Comparison of ENCODE assay signal across 9 mouse cellular contexts in the genomic region with DNA sequence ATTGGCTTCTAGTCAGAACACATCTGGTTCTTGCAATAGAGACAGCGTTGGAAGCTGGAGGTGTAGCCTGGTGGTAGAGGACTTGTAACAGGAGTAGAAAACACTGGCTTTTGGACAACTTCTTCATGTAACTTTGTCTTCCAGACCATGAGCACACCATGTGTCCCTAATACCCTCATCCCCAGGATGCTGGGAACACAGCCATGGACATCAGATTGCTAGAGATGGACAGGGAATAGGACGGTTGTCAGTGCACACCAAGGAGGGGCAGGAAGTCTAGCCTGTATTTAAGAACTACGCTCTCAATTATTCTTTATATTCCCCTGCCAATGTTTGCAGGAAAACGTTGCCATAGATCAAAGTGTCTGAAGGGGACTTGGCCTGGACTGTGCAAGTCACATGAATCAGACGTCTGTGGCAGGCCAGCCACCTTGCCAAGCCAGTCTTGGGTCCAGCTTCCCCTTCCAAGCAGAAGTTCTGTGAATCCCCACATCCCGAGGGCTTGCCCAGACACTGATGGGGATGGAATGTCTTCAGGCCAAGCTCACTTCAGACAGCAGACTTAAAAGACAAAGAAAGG.
DNase-seq lines count a peak whose midpoint lies in the region; ATAC-seq and TF ChIP-seq lines count a peak whose summit lies in the region.
"Had no signal": no experiment of that assay in that cellular context is flagged by ENCODE, and none has a peak within 500 bp of the region (broad histone marks: within the 10 kb centered on the region; RNA-seq: fewer than 3 reads in every experiment).

No protein-coding gene starts in this region.

- peak; percentile 30; the same call in 1 of the 2 replicates for TF ChIP-seq EP300 in lung, postnatal 0 days (IDR thresholded peaks at IDR 0.05)

- TF ChIP-seq CTCF in lung, postnatal 0 days (IDR thresholded peaks at IDR 0.05): no peak

- no peak overlapping the region for H3K4me2 ChIP-seq in heart, embryonic 13.5 days
- no peak overlapping the region for H3K4me2 ChIP-seq in intestine, embryonic 14.5 days (ENCODE audit: low read length)
- H3K4me2 ChIP-seq in lung, postnatal 0 days (replicated peaks; ENCODE audit: low read depth, low read length): no peak overlapping the region
- no peak overlapping the region for H3K4me2 ChIP-seq in hindbrain, embryonic 13.5 days
- H3K4me2 ChIP-seq: liver, embryonic 15.5 days had no signal

- no peaks in the 10 kb centered on the region for H3K27me3 ChIP-seq in heart, embryonic 13.5 days (replicated peaks)
- H3K27me3 ChIP-seq in intestine, embryonic 14.5 days (replicated peaks; ENCODE audit: control insufficient read depth, insufficient read depth, low read length): no peaks in the 10 kb centered on the region
- H3K27me3 ChIP-seq in lung, postnatal 0 days (replicated peaks; ENCODE audit: insufficient read depth, low read length): no peaks in the 10 kb centered on the region
- H3K27me3 ChIP-seq in hindbrain, embryonic 13.5 days: no peaks in the 10 kb centered on the region
- H3K27me3 ChIP-seq: liver, embryonic 15.5 days had no signal

- no peak for DNase-seq in heart, postnatal 4 days
- DNase-seq in adrenal gland, postnatal 25 days: peak; percentile 20
- DNase-seq in intestine, embryonic 14.5 days (ENCODE audit: low spot score): no peak
- DNase-seq in lung, postnatal 0 days (ENCODE audit: low spot score): peak; percentile 69
- no peak for DNase-seq in right cerebral cortex, postnatal 25 days

- no peak overlapping the region for H3K4me3 ChIP-seq in heart, embryonic 13.5 days
- no peak overlapping the region for H3K4me3 ChIP-seq in intestine, embryonic 14.5 days (ENCODE audit: low read depth, low read length)
- no peak overlapping the region for H3K4me3 ChIP-seq in lung, postnatal 0 days (ENCODE audit: low read depth, low read length)
- no peak overlapping the region for H3K4me3 ChIP-seq in hindbrain, embryonic 13.5 days
- H3K4me3 ChIP-seq: erythroblast, embryonic 14.5 days; liver, embryonic 15.5 days had no signal

- no peak overlapping the region for H3K9ac ChIP-seq in heart, embryonic 13.5 days
- no peak overlapping the region for H3K9ac ChIP-seq in intestine, embryonic 14.5 days (ENCODE audit: low read length)
- no peak overlapping the region for H3K9ac ChIP-seq in lung, postnatal 0 days (replicated peaks; ENCODE audit: low read depth)
- H3K9ac ChIP-seq in hindbrain, embryonic 13.5 days: no peak overlapping the region
- H3K9ac ChIP-seq: liver, embryonic 15.5 days had no signal

- H3K36me3 ChIP-seq in heart, embryonic 13.5 days: no peaks in the 10 kb centered on the region
- no peaks in the 10 kb centered on the region for H3K36me3 ChIP-seq in intestine, embryonic 14.5 days (ENCODE audit: control insufficient read depth, insufficient read depth, low read length)
- H3K36me3 ChIP-seq in lung, postnatal 0 days (ENCODE audit: insufficient read depth, low read length): no peaks in the 10 kb centered on the region
- H3K36me3 ChIP-seq in hindbrain, embryonic 13.5 days: no peaks in the 10 kb centered on the region
- H3K36me3 ChIP-seq: liver, embryonic 15.5 days had no signal

- peak overlapping the region; percentile 37; the same call in 1 of the 2 replicates for H3K27ac ChIP-seq in heart, embryonic 13.5 days (replicated peaks)
- peak overlapping the region; percentile 14; the same call in 1 of the 2 replicates for H3K27ac ChIP-seq in intestine, embryonic 14.5 days (ENCODE audit: low read depth)
- no peak overlapping the region for H3K27ac ChIP-seq in lung, postnatal 0 days (ENCODE audit: low read length)
- no peak overlapping the region for H3K27ac ChIP-seq in hindbrain, embryonic 13.5 days
- H3K27ac ChIP-seq: liver, embryonic 15.5 days had no signal

- peaks cover 61% of the 10 kb centered on the region for H3K4me1 ChIP-seq in heart, embryonic 13.5 days
- peaks cover 29% of the 10 kb centered on the region for H3K4me1 ChIP-seq in intestine, embryonic 14.5 days (replicated peaks; ENCODE audit: control insufficient read depth, insufficient read depth, low read length)
- no peaks in the 10 kb centered on the region for H3K4me1 ChIP-seq in lung, postnatal 0 days (ENCODE audit: insufficient read depth, low read depth, low read length)
- H3K4me1 ChIP-seq in hindbrain, embryonic 13.5 days (replicated peaks): peaks cover 7% of the 10 kb centered on the region
- H3K4me1 ChIP-seq: liver, embryonic 15.5 days had no signal

- 52% methylated on average over 6 of the region's 6 CpGs for WGBS in heart, embryonic 13.5 days
- WGBS in intestine, embryonic 14.5 days: 42% methylated on average over 6 of the region's 6 CpGs
- WGBS in lung, postnatal 0 days: 18% methylated on average over 6 of the region's 6 CpGs
- 83% methylated on average over 6 of the region's 6 CpGs for WGBS in hindbrain, embryonic 13.5 days

- no peak for ATAC-seq in heart, embryonic 13.5 days (ENCODE audit: extremely low read depth, insufficient number of reproducible peaks, low FRiP score, low TSS enrichment)
- ATAC-seq in intestine, embryonic 14.5 days (replicated peaks; ENCODE audit: low FRiP score, low TSS enrichment, low read depth): no peak
- peak; percentile 65 for ATAC-seq in lung, postnatal 0 days
- no peak for ATAC-seq in hindbrain, embryonic 13.5 days (ENCODE audit: low FRiP score)

- no peaks in the 10 kb centered on the region for H3K9me3 ChIP-seq in heart, embryonic 13.5 days
- no peaks in the 10 kb centered on the region for H3K9me3 ChIP-seq in intestine, embryonic 14.5 days (ENCODE audit: control insufficient read depth, low read length)
- no peaks in the 10 kb centered on the region for H3K9me3 ChIP-seq in lung, postnatal 0 days (ENCODE audit: low read length)
- H3K9me3 ChIP-seq in hindbrain, embryonic 13.5 days: no peaks in the 10 kb centered on the region
- H3K9me3 ChIP-seq: liver, embryonic 15.5 days had no signal

Comparison
In these comparisons a context has a peak if more than half of its experiments do, and no peak if none do; other contexts are left out.
1. H3K27ac ChIP-seq: peak in heart, embryonic 13.5 days (single experiment) and intestine, embryonic 14.5 days (single experiment); none in lung, postnatal 0 days (single experiment) and hindbrain, embryonic 13.5 days (single experiment).
2. DNase-seq: peak in adrenal gland, postnatal 25 days (single experiment) and lung, postnatal 0 days (single experiment); none in heart, postnatal 4 days (single experiment), intestine, embryonic 14.5 days (single experiment) and right cerebral cortex, postnatal 25 days (single experiment).